Mouse (Mus musculus) adrenal gland, adult 8-10 months (tissue): ENCODE measurements around the gene Ccdc142. TPM values are rescaled to one million over a fixed set of nuclear protein-coding genes. Genes with fewer than 3 reads are reported as not detected.

Source experiments
- DNase-seq: peaks from one replicate; pipeline ENCODE4 v3.0.0; 2022
- total RNA-seq, 4 experiments: library from RNA; stranded (reverse); gene quantifications; 2 replicates each; pipeline ENCODE4 v1.2.4; 2022

Ccdc142 gene
- total RNA-seq, 4 experiments from 2014 or later: 5.3 to 14.2 (median 9.7) TPM

GRCm38 (mm10) chr6:83086121-83087035 lies 15.0 kb upstream of the Ccdc142 start, which contains the start of gene Lbx2:
Gene Lbx2, plus strand, starts transcription at chr6:83086367.
- DNase-seq: no peak

GRCm38 (mm10) chr6:83087205-83087925 lies 14.0 kb upstream of the Ccdc142 start:
- DNase-seq: no peak

- DNase-seq: no peak
Observed at GRCm38 (mm10) chr6:83087926-83088260, 13.5 kb upstream of the Ccdc142 start.

GRCm38 (mm10) chr6:83092416-83093127 lies 8.8 kb upstream of the Ccdc142 start:
- DNase-seq: no peak

- DNase-seq: no peak
Observed at GRCm38 (mm10) chr6:83095968-83096367, 5.4 kb upstream of the Ccdc142 start.

- DNase-seq: peak; percentile 72
Observed at GRCm38 (mm10) chr6:83098411-83098810, 3.0 kb upstream of the Ccdc142 start.

- DNase-seq: no peak
Observed at GRCm38 (mm10) chr6:83101688-83102556, 521 bp downstream of the Ccdc142 start.

GRCm38 (mm10) chr6:83103130-83103650 lies 1.8 kb downstream of the Ccdc142 start:
- DNase-seq: no peak

- DNase-seq: no peak
Observed at GRCm38 (mm10) chr6:83104158-83104557, 2.8 kb downstream of the Ccdc142 start.

- peak; percentile 75 for DNase-seq
Observed at GRCm38 (mm10) chr6:83107566-83108400, 6.4 kb downstream of the Ccdc142 start.

GRCm38 (mm10) chr6:83108762-83109668 lies 7.6 kb downstream of the Ccdc142 start, which contains the start of gene Mrpl53:
Gene Mrpl53, plus strand, starts transcription at chr6:83109040.
- DNase-seq: peak; percentile 74

- DNase-seq: no peak
Observed at GRCm38 (mm10) chr6:83111510-83112136, 10.2 kb downstream of the Ccdc142 start.

GRCm38 (mm10) chr6:83115011-83115671 lies 13.7 kb downstream of the Ccdc142 start, which contains the start of gene Mogs:
Gene Mogs, plus strand, starts transcription at chr6:83115496.
- DNase-seq: peak; percentile 91

GRCm38 (mm10) chr6:83115682-83116372 lies 14.4 kb downstream of the Ccdc142 start:
- DNase-seq: no peak

GRCm38 (mm10) chr6:83116373-83117164 lies 15.2 kb downstream of the Ccdc142 start:
- DNase-seq: no peak

GRCm38 (mm10) chr6:83117165-83117438 lies 15.7 kb downstream of the Ccdc142 start:
- no peak for DNase-seq

- peak; percentile 58 for DNase-seq
Observed at GRCm38 (mm10) chr6:83117616-83118015, 16.2 kb downstream of the Ccdc142 start.
